Mouse (Mus musculus): ENCODE data around the gene Tbck. TPM values are rescaled to one million over a fixed set of nuclear protein-coding genes. Genes with fewer than 3 reads are reported as not detected.

Tbck gene
- polyA plus RNA-seq, 1 experiment, result 10.9 TPM

- TF ChIP-seq CTCF (IDR thresholded peaks at IDR 0.05; ENCODE audit: extremely low read depth, insufficient read depth, low read length), result no peak
- peak within 1 kb of the TSS; percentile 99 for H3K27ac ChIP-seq (ENCODE audit: insufficient read depth, low read length)
- peaks cover 2% of the 10 kb centered on the region for H3K4me1 ChIP-seq (ENCODE audit: control insufficient read depth, insufficient read depth, low read length)
- peak within 1 kb of the TSS; percentile 88 for H3K4me3 ChIP-seq (ENCODE audit: insufficient read depth, low read length)
These were observed 436 bp downstream of the Tbck start, which contains the start of gene Aimp1 for GRCm38 (mm10) chr3:132684231-132684928. Gene Aimp1 (minus strand): TSS chr3:132684370.

DNA sequence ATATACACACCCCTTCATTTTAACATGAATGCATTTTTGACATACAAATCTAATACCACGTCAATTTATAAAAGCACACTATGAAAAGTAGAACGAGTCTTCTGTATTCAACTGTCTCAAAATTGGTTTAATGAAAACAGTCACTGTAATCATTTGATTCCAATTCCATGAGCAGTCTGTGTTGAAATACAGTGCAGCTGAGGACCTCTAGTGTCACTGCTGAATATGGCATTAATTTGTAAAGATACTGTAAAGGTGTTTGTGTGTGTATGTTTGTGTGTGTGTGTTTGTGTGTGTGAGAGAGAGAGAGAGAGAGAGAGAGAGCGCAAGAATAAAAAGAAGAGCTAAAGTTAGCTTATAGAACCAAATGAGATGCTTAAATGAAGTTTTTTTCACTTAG lies 17.4 kb downstream of the Tbck start:
- TF ChIP-seq CTCF (IDR thresholded peaks at IDR 0.05; ENCODE audit: extremely low read depth, insufficient read depth, low read length), result no peak
- TF ChIP-seq POLR2A (IDR thresholded peaks at IDR 0.05; ENCODE audit: extremely low read depth, insufficient read depth, low read length), result no peak
- H3K27ac ChIP-seq (ENCODE audit: insufficient read depth, low read length), result no peak overlapping the region
- no peaks in the 10 kb centered on the region for H3K4me1 ChIP-seq (ENCODE audit: control insufficient read depth, insufficient read depth, low read length)
- H3K4me3 ChIP-seq (ENCODE audit: insufficient read depth, low read length), result no peak overlapping the region

- TF ChIP-seq POLR2A (IDR thresholded peaks at IDR 0.05; ENCODE audit: extremely low read depth, insufficient read depth, low read length) (no peak), CTCF (IDR thresholded peaks at IDR 0.05; ENCODE audit: extremely low read depth, insufficient read depth, low read length) (no peak)
- Histone ChIP-seq H3K4me1 (ENCODE audit: control insufficient read depth, insufficient read depth, low read length) (no peaks in the 10 kb centered on the region), H3K4me3 (ENCODE audit: insufficient read depth, low read length) (no peak overlapping the region), H3K27ac (ENCODE audit: insufficient read depth, low read length) (no peak overlapping the region)
These were observed 20.3 kb downstream of the Tbck start for GRCm38 (mm10) chr3:132704216-132704615.

DNA sequence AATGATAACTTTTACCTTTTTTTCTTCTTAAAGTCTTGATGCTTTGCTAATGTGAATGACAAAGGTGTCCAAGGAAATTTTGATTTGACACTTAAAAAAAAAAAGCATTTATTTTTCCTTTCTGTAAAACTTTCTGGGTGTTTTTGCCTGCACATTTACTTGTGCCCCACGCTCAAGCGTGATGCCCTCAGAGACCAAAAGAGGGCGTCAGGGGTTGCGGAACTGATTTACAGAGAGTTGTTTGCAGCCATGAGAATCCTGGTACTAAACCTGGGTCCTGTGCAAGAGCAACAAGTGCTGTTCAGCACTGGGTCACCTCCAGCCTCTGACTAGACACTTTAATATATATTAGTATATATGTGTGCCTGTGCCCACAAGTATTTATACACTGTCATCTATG lies 23.0 kb downstream of the Tbck start:
- no peak for TF ChIP-seq POLR2A (IDR thresholded peaks at IDR 0.05; ENCODE audit: extremely low read depth, insufficient read depth, low read length)
- no peak for TF ChIP-seq CTCF (IDR thresholded peaks at IDR 0.05; ENCODE audit: extremely low read depth, insufficient read depth, low read length)
- H3K4me1 ChIP-seq (ENCODE audit: control insufficient read depth, insufficient read depth, low read length), result no peaks in the 10 kb centered on the region
- H3K27ac ChIP-seq (ENCODE audit: insufficient read depth, low read length), result no peak overlapping the region
- no peak overlapping the region for H3K4me3 ChIP-seq (ENCODE audit: insufficient read depth, low read length)

GRCm38 (mm10) chr3:132713913-132714312 lies 30.0 kb downstream of the Tbck start:
- H3K4me1 ChIP-seq (ENCODE audit: control insufficient read depth, insufficient read depth, low read length), result no peaks in the 10 kb centered on the region
- no peak overlapping the region for H3K4me3 ChIP-seq (ENCODE audit: insufficient read depth, low read length)
- no peak for TF ChIP-seq CTCF (IDR thresholded peaks at IDR 0.05; ENCODE audit: extremely low read depth, insufficient read depth, low read length)
- no peak for TF ChIP-seq POLR2A (IDR thresholded peaks at IDR 0.05; ENCODE audit: extremely low read depth, insufficient read depth, low read length)
- no peak overlapping the region for H3K27ac ChIP-seq (ENCODE audit: insufficient read depth, low read length)

DNA sequence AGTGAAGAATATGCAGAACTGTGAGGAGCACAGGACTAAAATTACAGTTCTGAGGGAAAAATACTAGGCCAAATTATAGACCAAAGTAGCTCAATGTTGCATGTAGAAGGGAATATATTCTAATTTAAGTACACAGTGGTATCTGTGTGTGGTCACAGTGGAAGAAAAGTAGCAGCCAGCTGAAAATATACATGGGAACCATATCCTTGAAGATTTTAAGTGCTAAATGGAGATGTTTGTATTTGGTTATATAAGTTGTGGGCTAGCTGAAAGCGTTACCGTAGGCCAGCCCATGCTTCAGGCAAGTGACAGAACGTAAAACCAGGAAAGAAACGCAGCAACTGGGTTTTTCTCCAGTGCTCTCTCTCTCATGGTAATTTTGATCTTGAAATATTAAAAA lies 33.4 kb downstream of the Tbck start:
- H3K27ac ChIP-seq (ENCODE audit: insufficient read depth, low read length), result no peak overlapping the region
- no peak for TF ChIP-seq POLR2A (IDR thresholded peaks at IDR 0.05; ENCODE audit: extremely low read depth, insufficient read depth, low read length)
- TF ChIP-seq CTCF (IDR thresholded peaks at IDR 0.05; ENCODE audit: extremely low read depth, insufficient read depth, low read length), result no peak
- H3K4me1 ChIP-seq (ENCODE audit: control insufficient read depth, insufficient read depth, low read length), result no peaks in the 10 kb centered on the region
- no peak overlapping the region for H3K4me3 ChIP-seq (ENCODE audit: insufficient read depth, low read length)

DNA sequence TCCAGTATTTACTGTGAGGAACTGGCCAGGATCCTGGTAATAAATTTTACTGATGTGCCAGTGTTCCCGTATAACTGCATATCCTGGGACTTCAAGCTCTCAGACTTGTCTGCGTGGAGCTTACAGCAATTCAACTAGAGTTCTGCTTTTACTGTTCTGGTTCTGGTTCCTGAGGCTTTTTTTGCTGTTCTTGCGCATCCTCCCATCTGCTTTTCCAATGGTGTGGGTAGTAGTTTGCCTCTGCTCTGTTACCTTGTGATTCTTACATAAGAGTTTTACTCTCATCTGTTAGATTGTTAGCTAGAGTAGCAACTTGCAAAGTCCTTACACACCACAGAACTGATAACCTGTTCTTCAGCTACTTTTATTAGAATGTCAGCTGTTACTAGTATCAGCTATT lies 40.4 kb downstream of the Tbck start:
- Histone ChIP-seq H3K27ac (ENCODE audit: insufficient read depth, low read length) (no peak overlapping the region), H3K4me1 (ENCODE audit: control insufficient read depth, insufficient read depth, low read length) (no peaks in the 10 kb centered on the region; the same call in 1 of the 2 replicates), H3K4me3 (ENCODE audit: insufficient read depth, low read length) (no peak overlapping the region)
- TF ChIP-seq CTCF (IDR thresholded peaks at IDR 0.05; ENCODE audit: extremely low read depth, insufficient read depth, low read length), result no peak

GRCm38 (mm10) chr3:132744287-132745146 lies 60.6 kb downstream of the Tbck start:
- no peak overlapping the region for H3K4me3 ChIP-seq (ENCODE audit: insufficient read depth, low read length)
- H3K4me1 ChIP-seq (ENCODE audit: control insufficient read depth, insufficient read depth, low read length), result no peaks in the 10 kb centered on the region; the same call in 1 of the 2 replicates
- TF ChIP-seq POLR2A (IDR thresholded peaks at IDR 0.05; ENCODE audit: extremely low read depth, insufficient read depth, low read length), result no peak
- no peak for TF ChIP-seq CTCF (IDR thresholded peaks at IDR 0.05; ENCODE audit: extremely low read depth, insufficient read depth, low read length)
- no peak overlapping the region for H3K27ac ChIP-seq (ENCODE audit: insufficient read depth, low read length)

- TF ChIP-seq POLR2A (IDR thresholded peaks at IDR 0.05; ENCODE audit: extremely low read depth, insufficient read depth, low read length) (no peak), CTCF (IDR thresholded peaks at IDR 0.05; ENCODE audit: extremely low read depth, insufficient read depth, low read length) (peak; percentile 94)
- no peak overlapping the region for H3K27ac ChIP-seq (ENCODE audit: insufficient read depth, low read length)
- no peak overlapping the region for H3K4me3 ChIP-seq (ENCODE audit: insufficient read depth, low read length)
- no peaks in the 10 kb centered on the region; the same call in 1 of the 2 replicates for H3K4me1 ChIP-seq (ENCODE audit: control insufficient read depth, insufficient read depth, low read length)
These were observed 63.1 kb downstream of the Tbck start for GRCm38 (mm10) chr3:132747036-132747435.

DNA sequence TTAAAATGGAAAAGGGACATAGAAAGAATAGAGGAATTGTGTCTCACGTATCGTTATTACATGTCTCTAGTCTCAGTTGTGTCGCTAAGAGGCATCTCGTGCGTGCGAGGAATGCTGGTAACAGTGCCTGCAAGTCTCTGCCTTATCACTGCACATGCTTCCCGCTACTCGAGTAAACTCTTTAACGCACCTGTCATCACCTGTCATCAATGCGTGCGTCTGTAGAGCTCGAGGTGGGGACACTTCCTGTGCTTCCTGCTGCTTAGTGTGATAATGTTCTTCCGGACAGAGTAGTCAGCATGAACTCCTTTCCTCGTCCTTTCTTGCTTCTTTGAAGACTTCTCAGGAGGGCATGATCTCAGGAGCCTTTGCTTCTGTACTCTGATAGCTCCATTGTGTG lies 63.8 kb downstream of the Tbck start:
- TF ChIP-seq POLR2A (IDR thresholded peaks at IDR 0.05; ENCODE audit: extremely low read depth, insufficient read depth, low read length), result no peak
- no peak for TF ChIP-seq CTCF (IDR thresholded peaks at IDR 0.05; ENCODE audit: extremely low read depth, insufficient read depth, low read length)
- H3K4me1 ChIP-seq (ENCODE audit: control insufficient read depth, insufficient read depth, low read length), result no peaks in the 10 kb centered on the region; the same call in 1 of the 2 replicates
- H3K4me3 ChIP-seq (ENCODE audit: insufficient read depth, low read length), result no peak overlapping the region
- H3K27ac ChIP-seq (ENCODE audit: insufficient read depth, low read length), result no peak overlapping the region

All from cortical plate, adult 2 months (tissue).